Mouse (Mus musculus) hindbrain, embryonic 15.5 days (tissue): ENCODE data around the gene Tut7. TPM values are rescaled to one million over a fixed set of nuclear protein-coding genes. Genes with fewer than 3 reads are reported as not detected.
"Not testable (repeated sequence)": the region's sequence is repeated elsewhere in the genome, so short reads cannot be mapped to it uniquely, and the experiment has no call there.

Experiments used
- ATAC-seq: fragments of 200-750 bp; cut with Nextera tagmentation; 2 replicates; pipeline ENCODE4 v1.8.0; 2017; ENCODE audit warnings: low read depth, moderate number of reproducible peaks, moderate TSS enrichment; ENCODE audit not compliant: low FRiP score
- H3K27ac ChIP-seq: fragments of 300-500 bp; sonication (generic); replicated peaks from 2 replicates; pipeline ENCODE4 v1.5.1; 2015; ENCODE audit warnings: mild to moderate bottlenecking, inconsistent platforms
- H3K27me3 ChIP-seq: fragments of 300-500 bp; sonication (generic); 2 replicates; pipeline ENCODE4 v1.6.1; 2015; ENCODE audit warnings: control low read depth, inconsistent platforms
- H3K36me3 ChIP-seq: fragments of 300-500 bp; sonication (generic); 2 replicates; pipeline ENCODE4 v1.6.1; 2015; ENCODE audit warnings: control low read depth, inconsistent platforms
- H3K4me1 ChIP-seq: fragments of 300-500 bp; sonication (generic); replicated peaks from 2 replicates; pipeline ENCODE4 v1.6.1; 2015; ENCODE audit warnings: control low read depth, inconsistent platforms
- H3K4me2 ChIP-seq: fragments of 300-500 bp; sonication (generic); 2 replicates; pipeline ENCODE4 v1.6.1; 2015; ENCODE audit warnings: moderate library complexity, mild to moderate bottlenecking, inconsistent platforms
- H3K4me3 ChIP-seq: fragments of 300-500 bp; sonication (generic); 2 replicates; pipeline ENCODE4 v1.5.1; 2015; ENCODE audit warnings: mild to moderate bottlenecking, inconsistent platforms
- H3K9ac ChIP-seq: fragments of 300-500 bp; sonication (generic); 2 replicates; pipeline ENCODE4 v1.6.1; 2015; ENCODE audit warnings: inconsistent platforms
- H3K9me3 ChIP-seq: fragments of 300-500 bp; sonication (generic); 2 replicates; pipeline ENCODE4 v1.6.1; 2016; ENCODE audit warnings: control low read depth, inconsistent platforms
- WGBS: fragments of 180-500 bp; shearing (Covaris S2); methylation state at CpG from one replicate; pipeline ENCODE4 v1.1.7; 2015; 5-methylcytosine and 5-hydroxymethylcytosine counted together
- polyA plus RNA-seq: library from polyadenylated mRNA; unstranded; fragments of >200 nt; fragmentation: Nextera tagmentation; extraction: Ambion mirVana; gene quantifications from 2 replicates; pipeline ENCODE4 v1.2.1, GENCODE M21; 2015

Tut7 gene
- polyA plus RNA-seq, 1 experiment from 2014 or later = 41.5 TPM

DNA sequence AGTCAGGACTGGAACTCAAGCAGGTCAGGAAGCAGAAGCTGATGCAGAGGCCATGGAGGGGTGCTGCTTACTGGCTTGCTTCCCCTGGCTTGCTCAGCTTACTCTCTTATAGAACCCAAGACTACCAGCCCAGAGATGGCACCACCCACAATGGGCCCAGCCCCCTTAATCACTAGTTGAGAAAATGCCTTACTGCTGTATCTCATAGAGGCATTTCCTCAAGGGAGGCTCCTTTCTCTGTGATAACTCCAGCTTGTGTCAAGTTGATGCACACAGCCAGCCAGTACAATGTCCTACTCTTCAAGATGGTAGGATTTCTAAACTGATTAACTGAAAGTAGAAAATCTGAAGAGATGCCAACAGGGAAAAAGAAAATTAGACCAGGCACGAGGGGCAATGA is 100.9 kb downstream of the Tut7 start:
- not testable (repeated sequence) for H3K9ac ChIP-seq, H3K27ac ChIP-seq, H3K27me3 ChIP-seq, H3K9me3 ChIP-seq, H3K4me1 ChIP-seq, H3K36me3 ChIP-seq, ATAC-seq, H3K4me3 ChIP-seq, H3K4me2 ChIP-seq
- whole genome bisulfite sequencing = 93% methylated on average over 1 of the region's 1 CpGs

Other genes starting within 250 kb of the Tut7 start
- gene Agtpbp1, start 237.9 kb downstream of the Tut7 start, polyA plus RNA-seq = 65.9 and 67.6 TPM in 2 replicates
- gene Naa35, start 237.9 kb downstream of the Tut7 start, polyA plus RNA-seq = 120 and 126 TPM in 2 replicates
- gene Golm1, start 147.3 kb downstream of the Tut7 start, polyA plus RNA-seq = 23.0 and 30.7 TPM in 2 replicates
- gene 4921517D22Rik, start 129.0 kb downstream of the Tut7 start, polyA plus RNA-seq = not detected in 2 replicates
- gene Spata31d1a, start 112.8 kb downstream of the Tut7 start, polyA plus RNA-seq = 0.05 TPM in 1 of 2 replicates, not detected in the other
- gene Spata31d1b, start 110.9 kb downstream of the Tut7 start, polyA plus RNA-seq = not detected in 2 replicates
- not detected in 2 replicates for gene Spata31d1d, start 91.4 kb downstream of the Tut7 start, polyA plus RNA-seq
- gene 1700014D04Rik, start 76.4 kb downstream of the Tut7 start, polyA plus RNA-seq = 0.05 and 0.21 TPM in 2 replicates
- gene Isca1, start 53.3 kb downstream of the Tut7 start, polyA plus RNA-seq = 160 and 163 TPM in 2 replicates
- not detected in 2 replicates for gene Gm49354, start 40.9 kb downstream of the Tut7 start, polyA plus RNA-seq